8 mouse cellular contexts compared by ENCODE assay signal in genomic region chr11:57719631-57720030, GRCm38 (mm10).
DNase-seq lines count a peak whose midpoint lies in the region; ATAC-seq and TF ChIP-seq lines count a peak whose summit lies in the region.

No protein-coding gene starts in this region.

- H3K4me2 ChIP-seq in forebrain, postnatal 0 days (ENCODE audit: low read depth), result no peak overlapping the region

- TF ChIP-seq CTCF in Patski (IDR thresholded peaks at IDR 0.05), result no peak
- TF ChIP-seq CTCF in forebrain, postnatal 0 days (IDR thresholded peaks at IDR 0.05; ENCODE audit: low read depth), result no peak

- no peaks in the 10 kb centered on the region for H3K9me3 ChIP-seq in forebrain, postnatal 0 days (ENCODE audit: low read length)
- H3K9me3 ChIP-seq in midbrain, embryonic 10.5 days (replicated peaks), result no peaks in the 10 kb centered on the region

- H3K9ac ChIP-seq in forebrain, postnatal 0 days, result no peak overlapping the region

- peak; percentile 97 for ATAC-seq in Patski
- peak; percentile 84 for ATAC-seq in forebrain, postnatal 0 days

- H3K4me3 ChIP-seq in forebrain, postnatal 0 days (ENCODE audit: low read depth, low read length), result no peak overlapping the region
- H3K4me3 ChIP-seq in midbrain, embryonic 10.5 days, result no peak overlapping the region

- no peaks in the 10 kb centered on the region for H3K36me3 ChIP-seq in forebrain, postnatal 0 days (ENCODE audit: insufficient read depth)
- H3K36me3 ChIP-seq in midbrain, embryonic 10.5 days, result peaks cover 31% of the 10 kb centered on the region

- no peak overlapping the region for H3K27ac ChIP-seq in forebrain, postnatal 0 days (ENCODE audit: low read depth, low read length)
- peak overlapping the region; percentile 71 for H3K27ac ChIP-seq in midbrain, embryonic 10.5 days (replicated peaks)

- WGBS in forebrain, postnatal 0 days, result 16% methylated on average over 7 of the region's 7 CpGs
- 39% methylated on average over 7 of the region's 7 CpGs for WGBS in midbrain, embryonic 10.5 days

- in situ Hi-C loops in Patski (cut with MboI; ENCODE audit: low pct_unique_long_range_greater_than_20kb), result loop anchor here (10.0 kb wide), 1 partner anchor 95 kb away; no protein-coding TSS in a partner anchor

- CTCF ChIA-PET in Patski (lab: Charles Lee), result interaction anchor here (1.1 to 2.9 kb wide), 4 partner anchors 13 to 170 kb away, joined by 4 to 8 read pairs (median 6); no protein-coding TSS in a partner anchor

- POLR2A ChIA-PET in Patski (lab: Charles Lee), result interaction anchor here (1.4 to 1.7 kb wide), 2 partner anchors 11 to 24 kb away, joined by 4 to 6 read pairs; no protein-coding TSS in a partner anchor

- no peaks in the 10 kb centered on the region for H3K27me3 ChIP-seq in Patski
- no peaks in the 10 kb centered on the region for H3K27me3 ChIP-seq in forebrain, postnatal 0 days (ENCODE audit: insufficient read depth, low read length)
- H3K27me3 ChIP-seq in midbrain, embryonic 10.5 days (ENCODE audit: low read depth, poor library complexity, severe bottlenecking), result no peaks in the 10 kb centered on the region

- no peaks in the 10 kb centered on the region for H3K4me1 ChIP-seq in forebrain, postnatal 0 days (ENCODE audit: insufficient read depth)
- H3K4me1 ChIP-seq in midbrain, embryonic 10.5 days, result peaks cover 52% of the 10 kb centered on the region

- peak; percentile 57 for DNase-seq in adrenal gland, adult 2 months
- DNase-seq in adrenal gland, postnatal 25 days, result no peak
- DNase-seq in Patski (ENCODE audit: low read depth, low spot score), result peak; percentile 94
- peak; percentile 60 for DNase-seq in forebrain, postnatal 0 days
- no peak for DNase-seq in midbrain, embryonic 10.5 days (ENCODE audit: low spot score)
- no peak for DNase-seq in testis, postnatal 14 days (ENCODE audit: low spot score)
- DNase-seq in ovary, postnatal 36 days (ENCODE audit: low spot score), result no peak
- no peak for DNase-seq in adipocyte (ENCODE audit: low spot score)

Comparison
In these comparisons a context has a peak if more than half of its experiments do, and no peak if none do; other contexts are left out.
1. DNase-seq: peak in adrenal gland, adult 2 months (single experiment), Patski (single experiment) and forebrain, postnatal 0 days (single experiment); none in adrenal gland, postnatal 25 days (single experiment), midbrain, embryonic 10.5 days (single experiment), testis, postnatal 14 days (single experiment), ovary, postnatal 36 days (single experiment) and adipocyte (single experiment).